Mouse (Mus musculus) ovary, adult 18-20 months (tissue): ENCODE measurements at regions not wholly inside any gene's neighbourhood (a gene's known extent, or its start where the extent isn't known, plus 50 kb on each side); places are given as distances from the start of the nearest gene placed in this dataset.

ENCODE experiments used
- DNase-seq: peaks from one replicate; pipeline ENCODE4 v3.0.0; 2022; ENCODE audit warnings: low spot score, mixed read lengths

- DNase-seq: no peak
Measured at GRCm38 (mm10) chr15:63553597-63553996, 291.4 kb downstream of the Gsdmc2 start.

- DNase-seq: no peak
Measured at GRCm38 (mm10) chr15:63532337-63533055, 312.5 kb downstream of the Gsdmc2 start.

- no peak for DNase-seq
Measured at GRCm38 (mm10) chr15:63527318-63527717, 317.7 kb downstream of the Gsdmc2 start.

- no peak for DNase-seq
Measured at GRCm38 (mm10) chr15:63526820-63527219, 318.2 kb downstream of the Gsdmc2 start.

GRCm38 (mm10) chr15:63517301-63517700 is 327.7 kb downstream of the Gsdmc2 start:
- no peak for DNase-seq

- no peak for DNase-seq
Measured at GRCm38 (mm10) chr15:63500453-63500852, 344.5 kb downstream of the Gsdmc2 start.

- no peak for DNase-seq
Measured at GRCm38 (mm10) chr15:63498483-63498882, 346.5 kb downstream of the Gsdmc2 start.

- DNase-seq: no peak
Measured at GRCm38 (mm10) chr15:63497207-63497606, 347.8 kb downstream of the Gsdmc2 start.

GRCm38 (mm10) chr15:63484910-63485309 is 360.1 kb downstream of the Gsdmc2 start:
- DNase-seq: no peak

GRCm38 (mm10) chr15:63484217-63484887 is 360.6 kb downstream of the Gsdmc2 start:
- no peak for DNase-seq

GRCm38 (mm10) chr15:63479270-63479805 is 365.6 kb downstream of the Gsdmc2 start:
- DNase-seq: no peak

GRCm38 (mm10) chr15:63466916-63467315 is 378.1 kb downstream of the Gsdmc2 start:
- DNase-seq: no peak

GRCm38 (mm10) chr15:63452529-63452928 is 392.4 kb downstream of the Gsdmc2 start:
- DNase-seq: no peak

GRCm38 (mm10) chr15:63446288-63446687 is 398.7 kb downstream of the Gsdmc2 start:
- no peak for DNase-seq

- no peak for DNase-seq
Measured at GRCm38 (mm10) chr15:63445016-63445415, 400.0 kb downstream of the Gsdmc2 start.

- DNase-seq: no peak
Measured at GRCm38 (mm10) chr15:63442146-63442780, 402.7 kb downstream of the Gsdmc2 start.

- DNase-seq: no peak
Measured at GRCm38 (mm10) chr15:63412649-63413048, 432.3 kb downstream of the Gsdmc2 start.

- no peak for DNase-seq
Measured at GRCm38 (mm10) chr15:63411771-63412118, 433.2 kb downstream of the Gsdmc2 start.

- DNase-seq: no peak
Measured at GRCm38 (mm10) chr15:63410994-63411770, 433.8 kb downstream of the Gsdmc2 start.

GRCm38 (mm10) chr15:63400445-63400844 is 444.5 kb downstream of the Gsdmc2 start:
- DNase-seq: no peak

GRCm38 (mm10) chr15:63400011-63400410 is 445.0 kb downstream of the Gsdmc2 start:
- DNase-seq: no peak

GRCm38 (mm10) chr15:63397485-63397884 is 447.5 kb downstream of the Gsdmc2 start:
- DNase-seq: no peak
